Mouse (Mus musculus): ENCODE measurements at regions not wholly inside any gene's neighbourhood (a gene's known extent, or its start where the extent isn't known, plus 50 kb on each side); places are given as distances from the start of the nearest gene placed in this dataset.

- DNase-seq (ENCODE audit: low spot score in 2 of 2): no peak
These were observed 51.5 kb upstream of the Ryk start for GRCm38 (mm10) chr9:102782926-102783850.

GRCm38 (mm10) chr9:102784329-102785026, 50.2 kb upstream of the Ryk start:
- peak; percentile 50 to 71 for DNase-seq (ENCODE audit: low spot score in 2 of 2)
